Mouse (Mus musculus): ENCODE measurements around the gene Acaa1b. TPM values are rescaled to one million over a fixed set of nuclear protein-coding genes. Genes with fewer than 3 reads are reported as not detected.

The Acaa1b gene
- total RNA-seq, 1 experiment: 3.0 TPM

- DNase-seq (ENCODE audit: low read depth, low spot score): no peak
- no peak overlapping the region for H3K9ac ChIP-seq (ENCODE audit: insufficient read depth, low read depth, low read length, poor library complexity, severe bottlenecking)
- H3K4me3 ChIP-seq (ENCODE audit: insufficient read depth in 1 of 2, low read depth in 1 of 2, low read length in 2 of 2, poor library complexity in 1 of 2, severe bottlenecking in 1 of 2): no peak overlapping the region
- no peaks in the 10 kb centered on the region for H3K36me3 ChIP-seq (ENCODE audit: control insufficient read depth, insufficient read depth, low read length, poor library complexity, severe bottlenecking)
- TF ChIP-seq CHD2 (IDR thresholded peaks at IDR 0.05; ENCODE audit: low read depth, low read length): no peak
- peaks cover 0 to 5% of the 10 kb centered on the region in 2 experiments; a peak in 1 of 4 replicates for H3K4me1 ChIP-seq (ENCODE audit: control insufficient read depth in 2 of 2, insufficient read depth in 2 of 2, low read length in 2 of 2, poor library complexity in 1 of 2)
- no peak overlapping the region for H3K27ac ChIP-seq (ENCODE audit: insufficient read depth, low read depth, low read length, poor library complexity, severe bottlenecking)
- H3K9me3 ChIP-seq (ENCODE audit: control insufficient read depth, insufficient read depth, low read depth, low read length): no peaks in the 10 kb centered on the region
- in situ Hi-C loops (cut with MboI; ENCODE audit: low sequenced_read_pairs in 2 of 2, unreplicated experiment in 2 of 2): no loop called here
These were observed 10.7 kb downstream of the Acaa1b start for GRCm38 (mm10) chr9:119146098-119146770.

- no peak for DNase-seq (ENCODE audit: low read depth, low spot score)
- Histone ChIP-seq H3K9me3 (ENCODE audit: control insufficient read depth, insufficient read depth, low read depth, low read length) (no peaks in the 10 kb centered on the region), H3K36me3 (ENCODE audit: control insufficient read depth, insufficient read depth, low read length, poor library complexity, severe bottlenecking) (no peaks in the 10 kb centered on the region), H3K4me1 (ENCODE audit: control insufficient read depth in 2 of 2, insufficient read depth in 2 of 2, low read length in 2 of 2, poor library complexity in 1 of 2) (peaks cover 0 to 4% of the 10 kb centered on the region in 2 experiments; a peak in 1 of 4 replicates), H3K27ac (ENCODE audit: insufficient read depth, low read depth, low read length, poor library complexity, severe bottlenecking) (no peak overlapping the region), H3K9ac (ENCODE audit: insufficient read depth, low read depth, low read length, poor library complexity, severe bottlenecking) (no peak overlapping the region), H3K4me3 (ENCODE audit: insufficient read depth in 1 of 2, low read depth in 1 of 2, low read length in 2 of 2, poor library complexity in 1 of 2, severe bottlenecking in 1 of 2) (no peak overlapping the region)
- TF ChIP-seq ZC3H11A (IDR thresholded peaks at IDR 0.05; ENCODE audit: borderline replicate concordance, low read depth, low read length): no peak
- no peak for TF ChIP-seq ZNF384 (IDR thresholded peaks at IDR 0.05; ENCODE audit: low read depth, low read length)
- TF ChIP-seq MAFK (IDR thresholded peaks at IDR 0.05; ENCODE audit: insufficient read depth, low read depth, low read length): no peak
- TF ChIP-seq CHD2 (IDR thresholded peaks at IDR 0.05; ENCODE audit: low read depth, low read length): no peak
- TF ChIP-seq HCFC1 (IDR thresholded peaks at IDR 0.05; ENCODE audit: borderline replicate concordance, insufficient read depth, low read length): no peak
- in situ Hi-C loops (cut with MboI; ENCODE audit: low sequenced_read_pairs in 2 of 2, unreplicated experiment in 2 of 2): no loop called here
These were observed 11.3 kb downstream of the Acaa1b start for GRCm38 (mm10) chr9:119145638-119146037.

GRCm38 (mm10) chr9:119145137-119145536 lies 11.8 kb downstream of the Acaa1b start:
- Histone ChIP-seq H3K4me1 (ENCODE audit: control insufficient read depth in 2 of 2, insufficient read depth in 2 of 2, low read length in 2 of 2, poor library complexity in 1 of 2) (peaks cover 0 to 2% of the 10 kb centered on the region in 2 experiments; a peak in 1 of 4 replicates), H3K36me3 (ENCODE audit: control insufficient read depth, insufficient read depth, low read length, poor library complexity, severe bottlenecking) (no peaks in the 10 kb centered on the region), H3K27ac (ENCODE audit: insufficient read depth, low read depth, low read length, poor library complexity, severe bottlenecking) (no peak overlapping the region), H3K9me3 (ENCODE audit: control insufficient read depth, insufficient read depth, low read depth, low read length) (no peaks in the 10 kb centered on the region), H3K9ac (ENCODE audit: insufficient read depth, low read depth, low read length, poor library complexity, severe bottlenecking) (no peak overlapping the region), H3K4me3 (ENCODE audit: insufficient read depth in 1 of 2, low read depth in 1 of 2, low read length in 2 of 2, poor library complexity in 1 of 2, severe bottlenecking in 1 of 2) (no peak overlapping the region)
- TF ChIP-seq HCFC1 (IDR thresholded peaks at IDR 0.05; ENCODE audit: borderline replicate concordance, insufficient read depth, low read length): no peak
- in situ Hi-C loops (cut with MboI; ENCODE audit: low sequenced_read_pairs in 2 of 2, unreplicated experiment in 2 of 2): no loop called here
- no peak for DNase-seq (ENCODE audit: low read depth, low spot score)

GRCm38 (mm10) chr9:119144696-119145095 lies 12.2 kb downstream of the Acaa1b start:
- DNase-seq (ENCODE audit: low read depth, low spot score): no peak
- H3K9me3 ChIP-seq (ENCODE audit: control insufficient read depth, insufficient read depth, low read depth, low read length): no peaks in the 10 kb centered on the region
- no peaks in the 10 kb centered on the region for H3K36me3 ChIP-seq (ENCODE audit: control insufficient read depth, insufficient read depth, low read length, poor library complexity, severe bottlenecking)
- no peak overlapping the region for H3K9ac ChIP-seq (ENCODE audit: insufficient read depth, low read depth, low read length, poor library complexity, severe bottlenecking)
- H3K4me1 ChIP-seq (ENCODE audit: control insufficient read depth in 2 of 2, insufficient read depth in 2 of 2, low read length in 2 of 2, poor library complexity in 1 of 2): peaks cover 0 to 2% of the 10 kb centered on the region in 2 experiments; a peak in 1 of 4 replicates
- in situ Hi-C loops (cut with MboI; ENCODE audit: low sequenced_read_pairs in 2 of 2, unreplicated experiment in 2 of 2): no loop called here
- TF ChIP-seq ZC3H11A (IDR thresholded peaks at IDR 0.05; ENCODE audit: borderline replicate concordance, low read depth, low read length) (no peak), MAFK (IDR thresholded peaks at IDR 0.05; ENCODE audit: insufficient read depth, low read depth, low read length) (no peak), ZNF384 (IDR thresholded peaks at IDR 0.05; ENCODE audit: low read depth, low read length) (no peak), HCFC1 (IDR thresholded peaks at IDR 0.05; ENCODE audit: borderline replicate concordance, insufficient read depth, low read length) (no peak), CHD2 (IDR thresholded peaks at IDR 0.05; ENCODE audit: low read depth, low read length) (no peak)
- H3K27ac ChIP-seq (ENCODE audit: insufficient read depth, low read depth, low read length, poor library complexity, severe bottlenecking): no peak overlapping the region
- H3K4me3 ChIP-seq (ENCODE audit: insufficient read depth in 1 of 2, low read depth in 1 of 2, low read length in 2 of 2, poor library complexity in 1 of 2, severe bottlenecking in 1 of 2): no peak overlapping the region

GRCm38 (mm10) chr9:119143372-119143771 lies 13.5 kb downstream of the Acaa1b start:
- no peak for DNase-seq (ENCODE audit: low read depth, low spot score)
- in situ Hi-C loops (cut with MboI; ENCODE audit: low sequenced_read_pairs in 2 of 2, unreplicated experiment in 2 of 2): no loop called here
- Histone ChIP-seq H3K36me3 (ENCODE audit: control insufficient read depth, insufficient read depth, low read length, poor library complexity, severe bottlenecking) (no peaks in the 10 kb centered on the region), H3K27ac (ENCODE audit: insufficient read depth, low read depth, low read length, poor library complexity, severe bottlenecking) (no peak overlapping the region), H3K9ac (ENCODE audit: insufficient read depth, low read depth, low read length, poor library complexity, severe bottlenecking) (no peak overlapping the region), H3K9me3 (ENCODE audit: control insufficient read depth, insufficient read depth, low read depth, low read length) (no peaks in the 10 kb centered on the region), H3K4me1 (ENCODE audit: control insufficient read depth in 2 of 2, insufficient read depth in 2 of 2, low read length in 2 of 2, poor library complexity in 1 of 2) (peaks cover 0 to 2% of the 10 kb centered on the region in 2 experiments; a peak in 1 of 4 replicates), H3K4me3 (ENCODE audit: insufficient read depth in 1 of 2, low read depth in 1 of 2, low read length in 2 of 2, poor library complexity in 1 of 2, severe bottlenecking in 1 of 2) (no peak overlapping the region)
- TF ChIP-seq ZC3H11A (IDR thresholded peaks at IDR 0.05; ENCODE audit: borderline replicate concordance, low read depth, low read length): no peak
- TF ChIP-seq CHD2 (IDR thresholded peaks at IDR 0.05; ENCODE audit: low read depth, low read length): no peak
- TF ChIP-seq HCFC1 (IDR thresholded peaks at IDR 0.05; ENCODE audit: borderline replicate concordance, insufficient read depth, low read length): no peak

Measured in ES-E14 (cell line).